Mouse (Mus musculus): ENCODE data around the gene Ell2.

DNA sequence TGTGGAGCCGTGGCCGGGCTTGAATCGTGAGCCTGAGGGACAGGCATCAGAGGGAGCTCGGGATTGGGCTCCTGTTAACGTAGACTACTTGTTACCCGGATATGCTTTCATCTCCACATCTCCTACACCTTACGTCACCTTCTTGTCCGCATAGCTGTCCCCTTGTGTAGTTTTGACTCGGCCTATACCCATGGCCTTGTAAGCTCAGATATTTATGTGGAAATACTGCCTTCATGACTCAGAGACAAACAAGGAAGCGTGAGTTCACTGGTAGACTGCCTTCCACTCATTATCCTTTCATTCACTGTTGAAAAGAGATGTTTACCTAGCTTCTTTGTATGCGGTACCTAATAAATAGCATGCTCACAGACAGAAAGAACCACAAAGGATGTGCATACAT is 79.7 kb downstream of the Ell2 start:
- no peak for TF ChIP-seq CTCF (IDR thresholded peaks at IDR 0.05; ENCODE audit: low read depth, low read length)
- no peak for TF ChIP-seq POLR2A (IDR thresholded peaks at IDR 0.05; ENCODE audit: insufficient read depth, low read length)
- no peak for TF ChIP-seq EP300 (IDR thresholded peaks at IDR 0.05; ENCODE audit: insufficient read depth, low read depth, low read length)
